Mouse (Mus musculus): ENCODE measurements around the gene Hsd3b2.
A peak's percentile ranks its signal among the peaks of the same experiment; 100 is the strongest.
"Not testable (repeated sequence)": the region's sequence is repeated elsewhere in the genome, so short reads cannot be mapped to it uniquely, and the experiment has no call there.

Hsd3b2 gene

GRCm38 (mm10) chr3:98724376-98724775 lies at the start of gene Hsd3b2:
TSS of gene Hsd3b2 (minus strand) at chr3:98724543.
- DNase-seq = no peak

GRCm38 (mm10) chr3:98764155-98764554 lies 39.8 kb upstream of the Hsd3b2 start:
- no peak for DNase-seq

GRCm38 (mm10) chr3:98756836-98757235 lies 32.5 kb upstream of the Hsd3b2 start:
- DNase-seq = no peak

GRCm38 (mm10) chr3:98752171-98752570 lies 27.8 kb upstream of the Hsd3b2 start:
- DNase-seq = no peak

- not testable (repeated sequence) for DNase-seq
These were observed 16.7 kb upstream of the Hsd3b2 start for GRCm38 (mm10) chr3:98741043-98741442.

- no peak for DNase-seq
These were observed 10.0 kb upstream of the Hsd3b2 start for GRCm38 (mm10) chr3:98734340-98734739.

GRCm38 (mm10) chr3:98733724-98734123 lies 9.4 kb upstream of the Hsd3b2 start:
- DNase-seq = no peak

- DNase-seq = peak; percentile 5 to 23
These were observed 1.9 kb upstream of the Hsd3b2 start for GRCm38 (mm10) chr3:98726281-98726680.

- no peak for DNase-seq
These were observed 3.6 kb downstream of the Hsd3b2 start for GRCm38 (mm10) chr3:98720740-98721139.

- DNase-seq = no peak
These were observed 41.9 kb downstream of the Hsd3b2 start for GRCm38 (mm10) chr3:98682401-98682800.

GRCm38 (mm10) chr3:98680786-98681185 lies 43.6 kb downstream of the Hsd3b2 start:
- no peak for DNase-seq

All from lung, postnatal 4 days (tissue).